Mouse (Mus musculus): ENCODE results near the gene Plekha4. TPM values are rescaled to one million over a fixed set of nuclear protein-coding genes. Genes with fewer than 3 reads are reported as not detected.
A peak's percentile ranks its signal among the peaks of the same experiment; 100 is the strongest.

Plekha4 gene
- polyA plus RNA-seq, 1 experiment from 2014 or later = 2.9 TPM

GRCm38 (mm10) chr7:45488293-45489204 is 37.6 kb upstream of the Plekha4 start, which contains the start of gene Dhdh:
TSS of gene Dhdh (minus strand) at chr7:45488805.
- 7% methylated on average over 38 of the region's 38 CpGs for WGBS
- H3K9ac ChIP-seq = peak within 1 kb of the TSS; percentile 75
- peaks cover 18% of the 10 kb centered on the region for H3K36me3 ChIP-seq
- H3K9me3 ChIP-seq = no peaks in the 10 kb centered on the region
- peaks cover 27% of the 10 kb centered on the region for H3K4me1 ChIP-seq
- no peaks in the 10 kb centered on the region for H3K27me3 ChIP-seq
- peak; percentile 57; the same call in 1 of the 2 replicates for ATAC-seq (ENCODE audit: insufficient number of reproducible peaks, insufficient read depth, low FRiP score, low TSS enrichment, low read depth)
- peak within 1 kb of the TSS; percentile 71 for H3K4me2 ChIP-seq
- peak within 1 kb of the TSS; percentile 84 for H3K27ac ChIP-seq
- peak within 1 kb of the TSS; percentile 49 for H3K4me3 ChIP-seq

GRCm38 (mm10) chr7:45489578-45489977 is 36.6 kb upstream of the Plekha4 start:
- ATAC-seq (ENCODE audit: insufficient number of reproducible peaks, insufficient read depth, low FRiP score, low TSS enrichment, low read depth) = no peak
- peaks cover 27% of the 10 kb centered on the region for H3K4me1 ChIP-seq
- no peak overlapping the region for H3K27ac ChIP-seq
- H3K4me2 ChIP-seq = no peak overlapping the region
- H3K36me3 ChIP-seq = peaks cover 29% of the 10 kb centered on the region
- H3K27me3 ChIP-seq = no peaks in the 10 kb centered on the region
- H3K4me3 ChIP-seq = no peak overlapping the region
- no peaks in the 10 kb centered on the region for H3K9me3 ChIP-seq
- H3K9ac ChIP-seq = no peak overlapping the region
- 79% methylated on average over 7 of the region's 7 CpGs for WGBS

GRCm38 (mm10) chr7:45490822-45491221 is 35.3 kb upstream of the Plekha4 start:
- Histone ChIP-seq H3K27me3 (no peaks in the 10 kb centered on the region), H3K27ac (peak overlapping the region; percentile 48; the same call in 1 of the 2 replicates), H3K4me3 (no peak overlapping the region), H3K36me3 (peaks cover 41% of the 10 kb centered on the region), H3K4me2 (peak overlapping the region; percentile 41), H3K9me3 (no peaks in the 10 kb centered on the region), H3K9ac (no peak overlapping the region), H3K4me1 (peaks cover 27% of the 10 kb centered on the region)
- ATAC-seq (ENCODE audit: insufficient number of reproducible peaks, insufficient read depth, low FRiP score, low TSS enrichment, low read depth) = no peak
- 44% methylated on average over 9 of the region's 9 CpGs for WGBS

- Histone ChIP-seq H3K27me3 (no peaks in the 10 kb centered on the region), H3K36me3 (peaks cover 46% of the 10 kb centered on the region), H3K9me3 (no peaks in the 10 kb centered on the region), H3K27ac (peak overlapping the region; percentile 48; the same call in 1 of the 2 replicates), H3K9ac (no peak overlapping the region), H3K4me2 (peak overlapping the region; percentile 41), H3K4me3 (no peak overlapping the region), H3K4me1 (peaks cover 27% of the 10 kb centered on the region)
- no peak for ATAC-seq (ENCODE audit: insufficient number of reproducible peaks, insufficient read depth, low FRiP score, low TSS enrichment, low read depth)
- WGBS = 24% methylated on average over 3 of the region's 3 CpGs
These were observed 34.9 kb upstream of the Plekha4 start for GRCm38 (mm10) chr7:45491264-45491663.

- peaks cover 56% of the 10 kb centered on the region for H3K36me3 ChIP-seq
- WGBS = 93% methylated on average over 8 of the region's 8 CpGs
- no peaks in the 10 kb centered on the region for H3K27me3 ChIP-seq
- H3K27ac ChIP-seq = no peak overlapping the region
- H3K4me1 ChIP-seq = peaks cover 27% of the 10 kb centered on the region
- H3K9ac ChIP-seq = no peak overlapping the region
- H3K4me3 ChIP-seq = no peak overlapping the region
- no peak overlapping the region for H3K4me2 ChIP-seq
- no peak for ATAC-seq (ENCODE audit: insufficient number of reproducible peaks, insufficient read depth, low FRiP score, low TSS enrichment, low read depth)
- H3K9me3 ChIP-seq = no peaks in the 10 kb centered on the region
These were observed 33.8 kb upstream of the Plekha4 start for GRCm38 (mm10) chr7:45492225-45492844.

- 95% methylated on average over 5 of the region's 5 CpGs for WGBS
- ATAC-seq (ENCODE audit: insufficient number of reproducible peaks, insufficient read depth, low FRiP score, low TSS enrichment, low read depth) = no peak
- Histone ChIP-seq H3K4me1 (peaks cover 24% of the 10 kb centered on the region), H3K36me3 (peaks cover 62% of the 10 kb centered on the region), H3K27me3 (no peaks in the 10 kb centered on the region), H3K9ac (no peak overlapping the region), H3K27ac (no peak overlapping the region), H3K4me3 (no peak overlapping the region), H3K9me3 (no peaks in the 10 kb centered on the region), H3K4me2 (no peak overlapping the region)
These were observed 33.2 kb upstream of the Plekha4 start for GRCm38 (mm10) chr7:45492951-45493350.

GRCm38 (mm10) chr7:45494548-45494947 is 31.6 kb upstream of the Plekha4 start:
- Histone ChIP-seq H3K4me2 (no peak overlapping the region), H3K27ac (no peak overlapping the region), H3K27me3 (no peaks in the 10 kb centered on the region), H3K9me3 (no peaks in the 10 kb centered on the region), H3K36me3 (peaks cover 78% of the 10 kb centered on the region), H3K4me1 (peaks cover 12% of the 10 kb centered on the region), H3K4me3 (no peak overlapping the region), H3K9ac (0 out of 2 replicates have a peak overlapping the region, but pooled peaks have one; percentile 32)
- no peak for ATAC-seq (ENCODE audit: insufficient number of reproducible peaks, insufficient read depth, low FRiP score, low TSS enrichment, low read depth)
- 82% methylated on average over 9 of the region's 9 CpGs for WGBS

GRCm38 (mm10) chr7:45498427-45498826 is 27.7 kb upstream of the Plekha4 start:
- H3K36me3 ChIP-seq = peaks cover 98% of the 10 kb centered on the region
- H3K27ac ChIP-seq = no peak overlapping the region
- 94% methylated on average over 6 of the region's 6 CpGs for WGBS
- H3K4me2 ChIP-seq = no peak overlapping the region
- H3K9ac ChIP-seq = no peak overlapping the region
- H3K27me3 ChIP-seq = no peaks in the 10 kb centered on the region
- H3K4me3 ChIP-seq = no peak overlapping the region
- ATAC-seq (ENCODE audit: insufficient number of reproducible peaks, insufficient read depth, low FRiP score, low TSS enrichment, low read depth) = no peak
- H3K4me1 ChIP-seq = no peaks in the 10 kb centered on the region
- no peaks in the 10 kb centered on the region for H3K9me3 ChIP-seq

- no peak overlapping the region for H3K4me3 ChIP-seq
- no peak overlapping the region for H3K4me2 ChIP-seq
- H3K27me3 ChIP-seq = no peaks in the 10 kb centered on the region
- 88% methylated on average over 6 of the region's 6 CpGs for WGBS
- no peak overlapping the region for H3K9ac ChIP-seq
- no peak overlapping the region for H3K27ac ChIP-seq
- no peak for ATAC-seq (ENCODE audit: insufficient number of reproducible peaks, insufficient read depth, low FRiP score, low TSS enrichment, low read depth)
- peaks cover 15% of the 10 kb centered on the region for H3K4me1 ChIP-seq
- H3K36me3 ChIP-seq = peaks cover 46% of the 10 kb centered on the region
- H3K9me3 ChIP-seq = no peaks in the 10 kb centered on the region
These were observed 18.5 kb upstream of the Plekha4 start for GRCm38 (mm10) chr7:45507583-45507982.

GRCm38 (mm10) chr7:45508561-45508960 is 17.6 kb upstream of the Plekha4 start:
- Histone ChIP-seq H3K9ac (peak overlapping the region; percentile 85; the same call in 1 of the 2 replicates), H3K27me3 (no peaks in the 10 kb centered on the region), H3K4me1 (peaks cover 15% of the 10 kb centered on the region), H3K4me2 (peak overlapping the region; percentile 99), H3K27ac (no peak overlapping the region), H3K36me3 (peaks cover 36% of the 10 kb centered on the region), H3K4me3 (peak overlapping the region; percentile 79), H3K9me3 (no peaks in the 10 kb centered on the region)
- WGBS = 81% methylated on average over 6 of the region's 6 CpGs
- no peak for ATAC-seq (ENCODE audit: insufficient number of reproducible peaks, insufficient read depth, low FRiP score, low TSS enrichment, low read depth)

- Histone ChIP-seq H3K9ac (peak overlapping the region; percentile 85), H3K4me2 (peak overlapping the region; percentile 99), H3K27ac (peak overlapping the region; percentile 94), H3K9me3 (no peaks in the 10 kb centered on the region), H3K4me1 (peaks cover 15% of the 10 kb centered on the region), H3K27me3 (no peaks in the 10 kb centered on the region), H3K4me3 (peak overlapping the region; percentile 79), H3K36me3 (peaks cover 36% of the 10 kb centered on the region)
- 34% methylated on average over 19 of the region's 19 CpGs for WGBS
- no peak for ATAC-seq (ENCODE audit: insufficient number of reproducible peaks, insufficient read depth, low FRiP score, low TSS enrichment, low read depth)
These were observed 16.8 kb upstream of the Plekha4 start for GRCm38 (mm10) chr7:45509181-45509882.
